Mouse (Mus musculus) frontal cortex, postnatal 25 days (tissue): Measurements from ENCODE around the gene Arhgap25.
"Not testable (repeated sequence)": the region's sequence is repeated elsewhere in the genome, so short reads cannot be mapped to it uniquely, and the experiment has no call there.

Experiments
- DNase-seq, 2 experiments: peaks; one replicate each; pipeline ENCODE4 v3.0.0; 2022; ENCODE audit warnings: low spot score in 2 of 2

The Arhgap25 gene

DNA sequence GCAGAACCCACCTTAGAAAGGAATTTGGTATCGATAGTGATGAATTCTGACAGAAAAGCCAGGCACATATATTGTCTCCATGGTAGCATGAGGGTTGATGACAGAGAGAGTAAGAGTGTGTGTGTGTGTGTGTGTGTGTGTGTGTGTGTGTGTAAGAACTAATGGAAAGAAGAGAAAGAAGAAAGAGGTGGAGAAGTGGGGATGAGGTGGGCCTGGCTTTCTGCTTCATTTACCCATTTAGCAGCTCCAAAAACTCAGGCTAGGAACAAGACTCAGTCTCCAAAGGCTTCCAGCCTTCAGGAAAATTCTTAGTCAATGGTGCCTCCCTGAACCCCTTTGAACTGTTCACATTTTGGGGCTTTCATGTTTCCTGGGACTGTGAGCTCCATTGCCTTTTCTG lies 29.5 kb downstream of the Arhgap25 start:
- DNase-seq, result no peak

DNA sequence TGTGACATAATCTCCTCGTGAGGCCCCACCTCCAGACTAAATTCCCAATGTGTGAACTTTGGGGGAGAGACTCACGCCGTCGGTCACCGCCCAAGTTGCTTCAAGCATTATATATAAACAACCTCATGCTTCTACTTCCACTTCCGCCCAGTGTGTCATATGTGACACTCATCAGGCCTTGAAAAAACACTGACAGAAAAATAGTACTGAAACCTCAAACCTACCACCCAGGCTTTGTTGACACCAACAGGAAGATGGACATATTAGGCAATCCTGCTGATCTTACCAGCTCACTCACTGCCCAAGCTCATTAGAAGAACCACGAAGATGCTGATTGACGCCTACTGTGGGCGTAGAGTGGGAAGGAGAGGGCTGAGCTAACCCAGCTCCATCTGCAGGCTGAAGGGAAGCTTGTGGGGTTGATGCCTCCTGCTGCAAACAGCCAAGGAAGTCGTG lies 30.2 kb downstream of the Arhgap25 start:
- DNase-seq, result no peak

DNA sequence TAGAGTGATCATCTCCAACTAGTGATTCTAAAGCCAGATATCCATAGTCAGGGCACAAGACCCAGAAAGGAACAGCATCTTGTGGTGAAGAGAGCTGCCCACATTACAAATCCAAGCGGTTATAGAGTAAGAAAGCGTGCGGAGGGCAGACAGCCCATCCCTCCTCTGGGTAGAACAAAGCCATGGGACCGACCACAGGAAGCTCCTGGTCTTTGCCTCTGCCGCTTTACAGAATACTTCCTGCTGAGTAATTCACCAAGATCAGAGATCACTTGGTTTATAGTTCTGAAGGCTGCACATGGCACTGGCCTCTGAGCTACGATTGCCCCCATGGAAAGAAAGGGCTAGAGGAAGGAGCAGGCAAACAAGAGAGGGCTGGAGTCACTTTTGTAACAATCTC lies 30.6 kb downstream of the Arhgap25 start:
- no peak for DNase-seq

DNA sequence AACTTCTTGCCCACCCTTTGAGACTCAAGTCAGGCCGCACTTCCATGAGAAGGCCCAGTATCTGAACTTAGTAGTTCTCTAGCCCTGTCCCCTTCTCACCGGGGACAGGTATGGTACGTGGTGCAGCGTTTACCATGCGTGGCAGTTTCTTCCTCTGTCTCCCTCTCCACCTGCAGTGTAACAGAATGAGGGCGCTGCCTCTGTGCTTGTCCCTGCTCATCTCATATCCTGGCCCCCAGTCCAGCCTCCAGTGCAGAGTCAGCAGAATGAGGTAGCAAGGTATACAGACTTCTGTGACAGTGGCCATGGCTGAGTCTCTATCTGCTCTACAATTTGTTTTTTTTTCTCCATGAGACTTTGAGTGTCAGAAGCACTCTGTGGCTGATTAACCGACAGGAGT lies 32.4 kb downstream of the Arhgap25 start:
- no peak for DNase-seq

DNA sequence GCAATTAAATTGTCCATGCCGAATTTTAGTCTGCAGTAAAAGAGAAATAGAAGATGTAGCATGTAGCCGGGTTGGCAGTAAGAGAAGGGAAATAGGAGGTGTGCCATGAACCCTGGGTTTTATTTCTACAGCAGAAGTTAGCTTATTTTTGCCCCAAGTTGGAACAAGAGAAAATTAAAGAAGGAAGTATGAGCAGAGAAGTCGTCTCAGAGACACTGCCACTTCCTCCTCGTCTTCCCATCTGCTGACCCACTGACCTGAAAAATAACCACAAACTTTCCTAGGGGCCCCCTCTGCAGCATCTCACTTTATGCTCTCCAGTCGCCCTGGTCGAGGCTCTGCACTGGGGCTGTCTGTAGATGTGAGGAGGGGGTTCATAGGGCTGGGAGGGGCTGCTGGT lies 33.3 kb downstream of the Arhgap25 start:
- no peak for DNase-seq

DNA sequence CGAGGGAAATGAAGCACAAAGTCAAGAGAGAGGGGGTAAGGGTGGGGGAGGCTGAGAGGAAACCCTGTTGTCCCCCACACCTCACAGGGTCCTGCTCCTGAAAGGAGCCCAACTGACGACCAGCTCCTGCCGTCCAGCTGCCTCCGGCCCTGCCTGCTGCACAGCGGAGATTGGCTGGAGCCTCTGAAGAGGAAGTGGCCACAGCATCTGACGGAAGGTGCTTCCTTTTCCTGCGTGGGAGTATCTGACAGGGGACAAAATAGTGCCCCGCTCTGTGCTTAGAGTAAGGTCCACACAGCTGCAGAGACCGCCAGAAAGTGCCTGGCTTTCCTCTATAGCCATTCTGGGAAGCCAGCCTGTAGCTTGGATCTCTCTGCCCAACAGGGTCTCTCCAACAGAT lies 36.9 kb downstream of the Arhgap25 start:
- no peak for DNase-seq

DNA sequence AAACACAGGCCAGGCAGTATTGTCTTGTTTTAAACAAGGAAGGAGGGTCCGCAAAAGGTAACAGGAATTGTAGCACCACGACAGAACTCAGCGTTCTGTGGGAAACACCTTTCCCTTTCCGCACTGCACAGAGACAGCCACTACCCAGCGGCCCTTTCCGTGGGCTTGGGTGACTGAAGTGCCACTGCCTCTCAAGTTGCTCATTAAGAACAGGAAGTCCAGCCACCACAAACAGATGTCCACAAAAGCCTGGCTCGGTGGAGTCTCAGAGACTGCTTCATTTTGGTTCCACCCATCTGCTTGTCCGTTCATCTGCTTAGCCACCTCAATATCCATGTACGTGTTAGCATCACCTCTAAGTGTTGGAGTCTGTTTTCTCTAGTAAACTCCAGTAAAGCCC lies 38.7 kb downstream of the Arhgap25 start:
- no peak for DNase-seq

DNA sequence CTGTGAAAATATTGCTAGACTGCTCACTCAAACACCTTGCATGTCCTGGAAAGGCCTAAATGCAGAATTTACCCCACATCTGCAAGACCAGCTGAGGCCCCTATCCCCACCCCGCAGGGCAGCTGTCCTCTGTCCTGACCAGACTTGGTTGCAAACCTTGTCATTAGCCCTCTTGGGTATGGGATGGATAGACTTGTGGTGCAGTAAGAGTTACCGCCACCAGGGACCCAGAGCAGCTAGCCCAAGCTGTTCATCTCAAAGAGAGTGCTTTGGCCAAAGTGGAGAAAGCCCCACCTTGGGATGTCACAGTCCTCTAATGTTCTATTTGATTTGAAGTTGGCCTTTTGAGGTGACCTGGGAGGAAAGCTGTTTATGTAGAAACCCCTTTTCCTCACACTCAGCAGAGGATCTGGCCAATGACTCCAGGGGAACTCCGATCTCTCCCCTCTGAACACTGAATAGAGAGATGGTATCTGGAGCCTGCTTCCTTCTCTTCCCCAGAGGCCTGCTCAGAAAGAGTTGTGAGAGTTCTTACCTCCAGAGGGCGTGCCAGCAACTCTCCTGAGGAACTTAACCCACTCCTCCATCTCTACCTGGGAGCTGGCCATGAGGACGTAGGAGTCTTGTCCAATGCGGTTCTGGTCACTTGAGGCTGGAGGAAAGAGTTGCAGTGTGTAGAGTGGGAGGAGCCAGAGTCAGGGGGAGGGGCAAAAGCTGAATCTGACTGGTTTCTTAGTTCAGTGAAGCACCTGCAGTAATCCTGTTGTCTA lies 45.2 kb downstream of the Arhgap25 start:
- no peak for DNase-seq

DNA sequence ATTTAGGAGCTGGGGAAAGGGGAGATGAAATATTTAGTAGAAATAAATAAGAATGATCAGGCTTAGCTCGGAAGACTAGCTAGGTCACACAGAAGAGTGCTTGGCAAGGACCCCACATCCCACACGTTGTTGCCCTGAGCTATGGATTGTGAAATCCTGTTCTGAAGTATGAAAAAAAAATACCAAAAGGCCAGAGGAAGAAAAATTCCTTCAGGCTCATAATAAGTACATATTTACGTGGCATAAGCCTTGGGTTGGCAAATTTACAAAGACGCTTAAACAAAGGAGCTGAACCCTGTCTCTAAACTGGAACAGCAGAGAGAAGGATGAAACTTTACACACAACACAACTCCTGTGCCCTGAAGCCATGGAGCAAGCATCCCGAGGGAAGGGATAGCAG lies 48.3 kb downstream of the Arhgap25 start:
- no peak for DNase-seq

DNA sequence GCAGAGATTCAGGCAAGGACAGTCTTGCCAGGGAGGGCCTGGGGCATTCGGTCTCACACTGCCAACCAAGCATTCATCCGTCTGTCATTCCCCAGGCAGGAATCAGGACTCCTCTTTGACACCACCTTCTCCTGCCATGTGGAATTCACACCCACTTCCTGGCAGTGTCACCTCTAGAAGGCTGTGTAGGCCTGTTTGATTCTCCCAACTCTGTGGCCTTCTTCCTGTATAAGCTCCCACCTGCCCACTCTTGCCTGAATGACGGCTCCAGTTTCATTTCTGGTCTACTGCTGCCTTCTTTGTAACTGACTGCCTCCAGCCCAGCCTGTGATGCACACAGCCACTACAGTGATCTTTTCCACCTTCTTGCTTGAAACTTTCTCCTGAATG lies 49.2 kb downstream of the Arhgap25 start:
- no peak for DNase-seq

DNA sequence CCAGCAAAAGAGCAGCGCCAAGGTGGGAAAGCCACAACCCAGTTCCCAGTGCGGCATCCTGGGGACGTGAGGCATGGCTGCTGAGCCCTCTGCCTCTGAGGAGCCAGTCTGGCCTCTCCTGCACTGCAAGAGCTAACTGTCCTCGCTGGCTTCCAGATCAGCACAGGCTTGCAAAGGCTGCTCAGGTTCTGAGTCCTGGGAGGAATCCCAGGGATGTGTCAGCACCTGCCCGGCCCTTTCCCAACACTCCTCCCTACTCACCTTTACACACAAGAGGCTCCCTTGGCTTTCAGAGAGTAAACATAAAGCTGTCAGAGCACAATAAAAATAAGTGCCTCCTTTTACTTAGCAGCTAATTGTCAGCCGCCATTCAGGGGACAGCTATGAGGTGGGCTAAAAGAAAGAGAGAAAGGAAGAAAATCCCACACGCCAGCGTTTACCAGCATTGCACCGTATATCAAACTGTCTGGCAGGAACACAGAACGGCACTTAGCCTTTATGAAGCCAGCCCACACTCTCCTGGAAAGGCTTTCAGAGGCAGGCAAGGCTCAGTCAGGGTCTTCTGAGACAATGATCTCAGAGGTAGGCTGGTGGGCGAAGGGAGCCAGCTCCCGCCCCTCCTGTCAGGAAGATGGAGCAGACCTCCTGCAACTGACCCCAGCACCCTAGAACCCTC lies 49.7 kb downstream of the Arhgap25 start:
- no peak for DNase-seq

DNA sequence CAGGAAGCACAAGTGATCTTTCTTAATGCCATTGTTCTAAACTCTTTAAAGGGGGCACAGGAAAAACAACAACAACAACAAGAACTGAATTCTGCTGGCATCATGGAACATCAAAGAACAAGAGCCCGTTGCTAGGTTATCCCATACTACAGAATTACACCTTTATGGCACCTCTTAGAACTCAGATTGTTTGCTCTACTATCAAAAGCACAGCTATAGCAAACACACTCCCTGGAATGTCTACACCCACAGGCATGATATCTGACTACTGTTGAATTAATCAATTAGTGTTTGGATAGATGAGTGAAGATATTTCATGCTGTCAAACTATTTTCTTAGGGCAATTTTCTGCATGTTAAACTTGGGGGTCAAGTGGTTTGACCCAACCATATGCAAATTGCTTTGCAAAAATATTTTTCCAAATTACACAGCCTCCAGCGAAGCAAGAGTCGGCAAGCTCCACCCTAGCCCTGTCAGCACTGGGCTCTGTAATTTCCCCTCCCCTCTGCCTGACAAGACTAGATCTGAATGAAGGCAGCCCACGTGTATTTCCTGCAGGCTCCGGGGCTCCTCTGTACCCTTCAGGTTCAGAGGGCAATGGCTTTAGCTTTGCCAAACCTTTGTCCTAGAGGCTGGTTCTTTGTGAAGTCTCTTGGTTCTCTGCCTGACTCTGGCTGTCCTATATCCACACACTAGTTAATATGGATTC lies 53.6 kb downstream of the Arhgap25 start:
- no peak for DNase-seq

DNA sequence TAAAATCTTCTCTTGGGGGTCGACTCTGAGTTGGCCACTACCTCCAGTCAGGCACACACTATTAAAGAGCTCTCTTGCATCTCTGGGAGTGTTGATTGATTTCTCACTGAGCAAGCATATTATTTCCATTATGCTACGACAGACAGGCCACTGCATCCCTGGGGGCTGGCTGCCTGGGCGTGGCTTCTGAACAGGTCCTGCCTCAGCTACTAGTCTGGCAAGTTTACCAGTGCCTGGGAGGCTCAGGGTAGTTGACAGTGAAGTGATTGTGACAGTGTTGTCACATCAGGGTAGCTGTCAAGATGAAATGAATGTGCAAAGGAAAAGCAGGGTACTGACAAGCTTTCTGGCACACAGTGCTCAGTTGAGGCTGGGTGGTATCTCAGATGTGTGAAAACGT lies 54.2 kb downstream of the Arhgap25 start:
- DNase-seq, result no peak

DNA sequence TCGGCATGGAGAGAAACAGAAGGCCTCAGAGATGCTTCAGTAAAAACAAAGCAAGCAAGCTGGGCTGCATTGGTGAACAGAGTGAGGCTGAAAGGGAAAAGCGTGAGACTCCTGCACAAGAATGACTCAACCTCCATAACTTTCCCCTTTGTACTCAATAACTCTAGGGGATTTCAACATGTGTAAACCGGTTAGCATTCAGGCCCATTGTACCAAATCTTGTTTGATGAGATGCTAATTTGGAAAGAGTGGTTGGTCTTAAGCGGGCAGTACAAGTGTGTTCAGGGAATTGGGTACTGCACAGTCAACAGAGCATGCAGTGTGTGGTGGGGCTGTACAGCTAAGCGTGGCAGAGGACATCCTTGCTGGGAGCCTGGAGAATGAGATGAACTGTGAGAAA lies 57.8 kb downstream of the Arhgap25 start:
- DNase-seq, result no peak

DNA sequence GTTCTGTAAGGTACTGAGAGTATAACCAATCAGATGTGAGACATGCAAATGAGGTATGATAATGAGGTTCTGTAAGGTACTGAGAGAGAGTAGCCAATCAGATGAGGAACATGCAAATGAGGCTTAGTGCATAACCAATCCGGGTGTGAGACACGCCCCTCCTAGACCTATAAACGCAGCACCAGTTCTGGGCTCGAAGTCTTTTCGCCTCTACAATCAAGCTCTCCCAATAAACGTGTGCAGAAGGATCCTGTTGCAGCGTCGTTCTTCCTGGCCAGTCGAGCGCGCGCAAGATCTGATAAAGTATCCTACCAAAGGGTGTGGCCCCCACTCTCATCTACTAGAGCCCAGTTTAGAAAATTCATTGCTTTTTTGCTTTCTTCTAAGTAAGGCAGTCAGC lies 63.0 kb downstream of the Arhgap25 start:
- not testable (repeated sequence) for DNase-seq

DNA sequence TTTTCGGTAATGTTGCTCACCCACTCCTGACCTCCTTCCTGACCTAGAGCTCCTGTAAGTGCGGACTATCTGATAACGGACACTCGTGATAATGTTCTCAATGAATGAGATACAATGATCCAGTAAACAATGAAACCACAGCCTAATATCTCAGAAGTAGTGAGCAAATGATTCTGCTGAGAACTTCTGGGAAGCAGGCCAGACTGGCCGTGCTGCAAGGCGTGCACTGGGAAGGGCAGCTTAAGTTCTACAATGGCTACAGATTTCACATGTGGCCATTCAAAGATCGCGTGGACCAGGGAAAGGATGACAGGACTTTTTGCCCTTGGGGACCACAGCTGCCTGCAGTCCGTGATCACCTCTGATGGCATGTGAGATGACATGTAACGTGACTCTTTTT lies 64.7 kb downstream of the Arhgap25 start:
- DNase-seq, result no peak

DNA sequence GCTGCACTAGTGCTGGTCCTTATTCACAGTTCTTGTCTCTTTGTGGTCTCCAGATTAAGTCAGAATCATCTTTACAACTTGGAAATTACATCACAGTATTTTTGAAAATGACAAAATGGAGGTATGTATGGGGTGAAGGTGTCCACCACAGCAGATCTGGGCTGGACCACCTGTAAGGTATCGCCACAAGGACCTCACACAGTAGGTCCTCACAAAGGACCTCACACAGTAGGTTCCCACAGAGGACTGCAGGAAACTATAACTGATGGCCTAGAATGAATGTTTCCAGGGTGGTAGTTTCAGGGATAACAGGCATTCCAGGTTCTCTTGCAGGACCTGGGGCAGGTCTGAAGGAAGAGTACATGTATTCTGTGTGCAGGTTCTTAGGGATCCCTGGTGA lies 65.7 kb downstream of the Arhgap25 start:
- DNase-seq, result no peak

DNA sequence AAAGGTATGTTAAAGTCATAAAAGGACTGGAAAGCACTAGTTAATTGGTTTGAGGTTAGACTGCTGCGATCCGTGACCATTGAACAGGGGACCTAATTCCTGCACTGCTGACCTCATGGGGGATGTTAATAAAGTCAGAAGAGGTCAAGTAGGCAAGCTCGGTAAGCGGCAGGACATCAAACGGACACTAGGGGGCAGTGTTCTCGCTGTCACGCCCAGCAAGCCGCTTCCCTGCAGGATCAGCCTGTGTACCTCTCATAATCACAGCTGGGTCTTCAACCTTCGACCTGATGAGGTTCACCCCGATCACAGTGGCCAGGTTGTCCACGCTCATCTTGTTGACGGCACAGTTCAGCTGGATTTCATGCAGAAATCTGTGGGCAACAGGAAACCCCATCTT lies 66.8 kb downstream of the Arhgap25 start:
- peak; percentile 45 to 57 for DNase-seq

DNA sequence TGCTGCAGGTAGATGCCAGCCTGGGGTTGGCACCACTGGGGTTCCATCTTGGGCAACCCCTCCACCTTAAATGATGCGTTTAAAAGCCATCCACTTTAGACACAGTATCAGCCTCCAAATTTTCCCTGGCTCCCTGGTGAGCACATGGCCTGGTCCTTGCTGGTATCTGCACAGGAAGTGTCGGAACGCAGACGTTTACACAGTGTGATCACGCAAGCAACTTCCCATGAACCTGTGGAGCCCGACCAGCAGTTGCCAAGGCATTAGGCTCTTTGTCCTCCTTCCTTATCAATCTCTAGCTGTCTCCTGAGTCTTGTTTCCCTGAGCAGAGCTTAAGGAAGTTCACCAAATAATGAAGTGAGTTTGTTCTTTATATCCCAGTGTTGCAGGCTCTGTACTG lies 77.6 kb downstream of the Arhgap25 start:
- DNase-seq, result no peak

DNA sequence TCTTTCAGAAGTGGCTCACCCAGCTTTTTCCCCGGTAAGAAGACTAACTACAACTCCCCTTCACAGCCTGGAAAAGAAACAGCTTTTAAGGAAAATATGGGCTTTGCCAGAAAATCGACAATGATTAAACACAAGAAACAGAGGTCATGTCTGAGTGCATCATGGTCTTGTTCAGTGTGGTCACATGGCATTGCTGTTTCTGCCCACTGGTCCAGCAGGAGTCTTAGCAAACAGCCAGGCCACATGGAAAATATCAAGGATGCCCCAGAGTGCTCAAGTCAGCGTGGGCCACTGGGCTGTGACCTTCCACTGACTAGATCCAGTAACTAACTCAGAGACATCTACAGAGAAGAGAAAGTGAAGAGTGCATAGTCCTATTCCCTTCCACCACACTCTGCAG lies 81.3 kb downstream of the Arhgap25 start:
- no peak for DNase-seq

DNA sequence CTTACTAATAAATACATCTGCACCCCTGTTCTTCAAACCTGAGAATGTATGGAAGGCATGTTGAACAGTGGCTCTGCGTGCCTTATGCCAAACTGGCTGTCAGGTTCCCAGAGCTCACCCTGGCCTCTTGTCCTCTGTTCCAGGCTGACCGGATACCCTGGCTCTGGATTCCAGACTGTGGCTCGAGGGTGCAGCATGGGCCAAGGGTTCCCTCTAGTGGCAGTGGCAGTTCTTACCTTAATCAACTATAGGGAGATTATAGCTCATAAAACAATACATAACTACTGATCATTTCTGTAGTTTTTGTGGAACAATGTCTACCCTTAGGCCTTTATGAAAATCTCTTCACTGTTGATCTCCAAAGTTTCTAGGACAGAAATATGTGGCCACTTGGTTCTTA lies 82.0 kb downstream of the Arhgap25 start:
- peak in 1 of 2 experiments; percentile 27 for DNase-seq

DNA sequence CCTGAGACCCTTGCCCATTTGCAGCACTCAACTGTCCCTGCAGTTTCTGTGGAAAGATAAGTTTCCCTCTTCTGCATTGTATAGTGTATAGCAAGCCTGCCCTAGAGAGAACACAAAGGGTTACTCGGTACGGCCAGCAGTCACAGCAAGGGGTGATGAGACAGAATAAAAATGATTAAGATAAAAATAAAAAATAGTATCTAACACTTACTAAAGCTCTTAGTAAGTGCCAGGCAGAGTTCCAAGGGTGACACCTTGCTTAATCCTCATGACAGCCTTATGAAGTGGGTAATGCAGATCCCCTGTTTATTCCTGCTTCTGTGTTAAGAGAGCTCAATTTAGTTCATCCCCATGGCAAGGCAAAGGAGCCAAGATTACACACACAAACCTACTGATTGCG lies 83.5 kb downstream of the Arhgap25 start:
- no peak for DNase-seq

DNA sequence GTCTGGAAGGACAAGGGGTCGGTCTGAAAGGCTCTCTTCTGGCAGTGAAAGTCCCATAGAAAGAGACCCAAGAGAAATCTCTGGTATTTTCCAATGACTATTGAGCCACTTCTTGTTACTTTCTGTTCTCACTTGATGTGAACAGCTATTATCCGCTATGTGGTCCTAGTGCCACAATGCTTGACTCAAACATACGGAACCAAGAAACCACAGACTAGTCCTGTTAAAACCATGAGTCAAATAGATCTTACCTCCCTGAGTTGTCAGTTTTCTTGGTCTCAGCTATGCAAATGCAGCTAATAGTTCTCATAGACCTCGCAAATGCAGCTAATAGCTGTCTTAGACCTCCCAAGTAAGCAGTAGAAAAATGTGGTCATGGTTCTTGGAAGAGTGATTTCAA lies 85.8 kb downstream of the Arhgap25 start:
- no peak for DNase-seq
